Mouse (Mus musculus): ENCODE results near the gene Map3k4. TPM values are rescaled to one million over a fixed set of nuclear protein-coding genes. Genes with fewer than 3 reads are reported as not detected.

Gene Map3k4
- 38.4 and 45.0 TPM in 2 replicates for polyA plus RNA-seq (2014; fragmentation: Nextera tagmentation; extraction: Ambion mirVana)

GRCm38 (mm10) chr17:12318663-12319201 lies at the start of gene Map3k4:
Gene Map3k4 (minus strand): TSS chr17:12318796.
- peak within 1 kb of the TSS; percentile 67 for H3K4me2 ChIP-seq (ENCODE audit: low read depth)
- H3K4me1 ChIP-seq (ENCODE audit: control insufficient read depth, insufficient read depth, low read length) = peaks cover 8% of the 10 kb centered on the region
- DNase-seq (ENCODE audit: low spot score) = peak; percentile 95
- ATAC-seq (ENCODE audit: insufficient read depth, low FRiP score, low TSS enrichment) = peak; percentile 95
- H3K27ac ChIP-seq (ENCODE audit: low read depth, low read length) = peak within 1 kb of the TSS; percentile 97
- H3K4me3 ChIP-seq (ENCODE audit: low read depth, low read length) = peak within 1 kb of the TSS; percentile 85
- no peaks in the 10 kb centered on the region for H3K27me3 ChIP-seq (ENCODE audit: control insufficient read depth, insufficient read depth, low read length)
- WGBS = under 1% methylated on average over 37 of the region's 39 CpGs
- no peaks in the 10 kb centered on the region for H3K36me3 ChIP-seq (ENCODE audit: control insufficient read depth, insufficient read depth, low read length)
- H3K9ac ChIP-seq (ENCODE audit: low read length) = peak within 1 kb of the TSS; percentile 97
- H3K9me3 ChIP-seq (ENCODE audit: control insufficient read depth, low read length) = no peaks in the 10 kb centered on the region

DNA sequence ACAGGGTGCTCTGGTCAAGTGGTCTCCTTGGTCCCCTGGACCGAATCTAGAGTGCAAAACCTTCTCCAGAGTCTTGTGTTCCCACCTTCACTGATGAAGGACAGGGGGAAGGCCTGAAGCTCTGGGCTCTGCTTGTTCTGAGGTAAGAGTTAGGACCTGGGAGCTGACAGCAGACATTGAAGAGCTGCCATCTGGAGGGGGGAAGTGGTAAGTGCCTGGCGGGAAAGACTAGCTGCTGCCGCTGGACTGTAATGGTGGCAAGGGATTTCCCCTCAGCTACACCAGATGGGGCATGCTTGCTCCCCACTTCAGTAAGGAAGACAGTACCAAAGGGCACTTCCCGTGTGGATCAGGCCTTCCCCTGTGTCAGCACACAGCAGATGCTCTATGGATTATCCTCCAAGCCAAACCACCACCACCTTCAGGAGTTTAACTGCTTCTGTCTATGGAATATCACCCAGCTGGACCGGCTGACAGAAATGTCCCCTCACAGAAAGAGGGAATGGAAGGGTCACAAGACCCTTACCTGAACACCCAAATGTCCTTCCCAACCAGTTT lies 48.9 kb upstream of the Map3k4 start:
- Histone ChIP-seq H3K9me3 (ENCODE audit: control insufficient read depth, low read length) (no peaks in the 10 kb centered on the region), H3K27me3 (ENCODE audit: control insufficient read depth, insufficient read depth, low read length) (no peaks in the 10 kb centered on the region), H3K27ac (ENCODE audit: low read depth, low read length) (no peak overlapping the region), H3K4me2 (ENCODE audit: low read depth) (no peak overlapping the region), H3K9ac (ENCODE audit: low read length) (no peak overlapping the region), H3K36me3 (ENCODE audit: control insufficient read depth, insufficient read depth, low read length) (no peaks in the 10 kb centered on the region), H3K4me3 (ENCODE audit: low read depth, low read length) (no peak overlapping the region), H3K4me1 (ENCODE audit: control insufficient read depth, insufficient read depth, low read length) (no peaks in the 10 kb centered on the region)
- ATAC-seq (ENCODE audit: insufficient read depth, low FRiP score, low TSS enrichment) (peak; percentile 48; the same call in 1 of the 2 replicates), DNase-seq (ENCODE audit: low spot score) (peak; percentile 71)
- WGBS = 32% methylated on average over 5 of the region's 5 CpGs

DNA sequence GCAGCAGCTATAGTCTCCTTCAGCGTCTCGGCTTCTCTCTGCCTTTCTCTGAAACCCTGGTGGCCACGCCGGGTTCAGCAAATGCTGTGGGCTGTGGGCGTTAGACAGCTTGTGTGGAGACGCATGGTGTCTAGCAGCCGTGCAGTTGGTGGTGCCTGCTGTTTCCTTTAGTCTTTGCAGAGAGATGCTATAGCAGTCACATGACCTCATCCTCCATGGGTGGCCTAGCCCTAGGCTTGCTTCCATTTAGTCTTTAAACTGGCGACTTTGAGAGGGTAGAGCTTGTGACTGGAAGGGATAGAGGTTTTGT lies 45.8 kb upstream of the Map3k4 start:
- no peaks in the 10 kb centered on the region for H3K9me3 ChIP-seq (ENCODE audit: control insufficient read depth, low read length)
- no peaks in the 10 kb centered on the region for H3K36me3 ChIP-seq (ENCODE audit: control insufficient read depth, insufficient read depth, low read length)
- no peak for DNase-seq (ENCODE audit: low spot score)
- H3K27me3 ChIP-seq (ENCODE audit: control insufficient read depth, insufficient read depth, low read length) = no peaks in the 10 kb centered on the region
- no peak overlapping the region for H3K4me3 ChIP-seq (ENCODE audit: low read depth, low read length)
- no peak overlapping the region for H3K9ac ChIP-seq (ENCODE audit: low read length)
- H3K27ac ChIP-seq (ENCODE audit: low read depth, low read length) = no peak overlapping the region
- ATAC-seq (ENCODE audit: insufficient read depth, low FRiP score, low TSS enrichment) = no peak
- H3K4me1 ChIP-seq (ENCODE audit: control insufficient read depth, insufficient read depth, low read length) = no peaks in the 10 kb centered on the region
- H3K4me2 ChIP-seq (ENCODE audit: low read depth) = no peak overlapping the region
- WGBS = 58% methylated on average over 8 of the region's 8 CpGs

- no peak overlapping the region for H3K4me3 ChIP-seq (ENCODE audit: low read depth, low read length)
- no peaks in the 10 kb centered on the region for H3K36me3 ChIP-seq (ENCODE audit: control insufficient read depth, insufficient read depth, low read length)
- no peak for DNase-seq (ENCODE audit: low spot score)
- no peak for ATAC-seq (ENCODE audit: insufficient read depth, low FRiP score, low TSS enrichment)
- no peaks in the 10 kb centered on the region for H3K9me3 ChIP-seq (ENCODE audit: control insufficient read depth, low read length)
- no peak overlapping the region for H3K4me2 ChIP-seq (ENCODE audit: low read depth)
- H3K9ac ChIP-seq (ENCODE audit: low read length) = no peak overlapping the region
- no peaks in the 10 kb centered on the region for H3K4me1 ChIP-seq (ENCODE audit: control insufficient read depth, insufficient read depth, low read length)
- no peak overlapping the region for H3K27ac ChIP-seq (ENCODE audit: low read depth, low read length)
- WGBS = 93% methylated on average over 11 of the region's 11 CpGs
- H3K27me3 ChIP-seq (ENCODE audit: control insufficient read depth, insufficient read depth, low read length) = no peaks in the 10 kb centered on the region
Measured at GRCm38 (mm10) chr17:12363601-12364425, 45.2 kb upstream of the Map3k4 start.

- Histone ChIP-seq H3K4me3 (ENCODE audit: low read depth, low read length) (no peak overlapping the region), H3K4me2 (ENCODE audit: low read depth) (no peak overlapping the region), H3K27ac (ENCODE audit: low read depth, low read length) (no peak overlapping the region), H3K9ac (ENCODE audit: low read length) (no peak overlapping the region), H3K4me1 (ENCODE audit: control insufficient read depth, insufficient read depth, low read length) (no peaks in the 10 kb centered on the region), H3K36me3 (ENCODE audit: control insufficient read depth, insufficient read depth, low read length) (no peaks in the 10 kb centered on the region), H3K9me3 (ENCODE audit: control insufficient read depth, low read length) (no peaks in the 10 kb centered on the region), H3K27me3 (ENCODE audit: control insufficient read depth, insufficient read depth, low read length) (no peaks in the 10 kb centered on the region)
- 88% methylated on average over 15 of the region's 15 CpGs for WGBS
- DNase-seq (ENCODE audit: low spot score) (no peak), ATAC-seq (ENCODE audit: insufficient read depth, low FRiP score, low TSS enrichment) (no peak)
Measured at GRCm38 (mm10) chr17:12359876-12360275, 41.3 kb upstream of the Map3k4 start.

DNA sequence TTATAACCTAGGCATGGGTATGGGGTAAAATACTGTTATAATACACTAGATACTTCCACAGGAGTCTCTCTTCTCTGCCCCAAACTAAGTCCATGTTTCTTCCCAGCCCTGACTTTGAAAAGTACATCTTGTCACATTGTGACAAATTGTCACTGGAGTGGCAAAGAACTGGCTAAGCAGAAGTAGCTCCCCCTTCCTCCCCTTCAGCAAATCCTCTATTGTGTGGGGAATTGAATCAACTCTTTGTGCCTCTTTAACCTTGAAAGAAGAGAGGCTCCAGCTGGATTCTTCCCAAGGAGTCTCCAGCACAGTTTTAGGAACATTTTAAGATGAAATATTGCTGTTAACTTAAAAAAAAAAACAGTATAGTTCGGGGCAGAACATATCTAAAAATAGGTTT lies 34.2 kb upstream of the Map3k4 start:
- H3K4me2 ChIP-seq (ENCODE audit: low read depth) = no peak overlapping the region
- peak overlapping the region; percentile 39; the same call in 1 of the 2 replicates for H3K27ac ChIP-seq (ENCODE audit: low read depth, low read length)
- H3K36me3 ChIP-seq (ENCODE audit: control insufficient read depth, insufficient read depth, low read length) = no peaks in the 10 kb centered on the region
- H3K4me3 ChIP-seq (ENCODE audit: low read depth, low read length) = no peak overlapping the region
- WGBS = 30% methylated on average over 1 of the region's 1 CpGs
- no peaks in the 10 kb centered on the region for H3K27me3 ChIP-seq (ENCODE audit: control insufficient read depth, insufficient read depth, low read length)
- no peaks in the 10 kb centered on the region for H3K9me3 ChIP-seq (ENCODE audit: control insufficient read depth, low read length)
- H3K4me1 ChIP-seq (ENCODE audit: control insufficient read depth, insufficient read depth, low read length) = no peaks in the 10 kb centered on the region
- no peak for ATAC-seq (ENCODE audit: insufficient read depth, low FRiP score, low TSS enrichment)
- H3K9ac ChIP-seq (ENCODE audit: low read length) = no peak overlapping the region
- DNase-seq (ENCODE audit: low spot score) = no peak

GRCm38 (mm10) chr17:12351564-12351963 lies 33.0 kb upstream of the Map3k4 start:
- Histone ChIP-seq H3K4me1 (ENCODE audit: control insufficient read depth, insufficient read depth, low read length) (no peaks in the 10 kb centered on the region), H3K9me3 (ENCODE audit: control insufficient read depth, low read length) (no peaks in the 10 kb centered on the region), H3K4me3 (ENCODE audit: low read depth, low read length) (no peak overlapping the region), H3K27ac (ENCODE audit: low read depth, low read length) (no peak overlapping the region), H3K9ac (ENCODE audit: low read length) (no peak overlapping the region), H3K36me3 (ENCODE audit: control insufficient read depth, insufficient read depth, low read length) (no peaks in the 10 kb centered on the region), H3K4me2 (ENCODE audit: low read depth) (no peak overlapping the region), H3K27me3 (ENCODE audit: control insufficient read depth, insufficient read depth, low read length) (no peaks in the 10 kb centered on the region)
- 90% methylated on average over 6 of the region's 6 CpGs for WGBS
- ATAC-seq (ENCODE audit: insufficient read depth, low FRiP score, low TSS enrichment) (no peak), DNase-seq (ENCODE audit: low spot score) (no peak)

- Histone ChIP-seq H3K27ac (ENCODE audit: low read depth, low read length) (no peak overlapping the region), H3K4me1 (ENCODE audit: control insufficient read depth, insufficient read depth, low read length) (no peaks in the 10 kb centered on the region), H3K9ac (ENCODE audit: low read length) (no peak overlapping the region), H3K27me3 (ENCODE audit: control insufficient read depth, insufficient read depth, low read length) (no peaks in the 10 kb centered on the region), H3K36me3 (ENCODE audit: control insufficient read depth, insufficient read depth, low read length) (no peaks in the 10 kb centered on the region), H3K9me3 (ENCODE audit: control insufficient read depth, low read length) (no peaks in the 10 kb centered on the region), H3K4me2 (ENCODE audit: low read depth) (no peak overlapping the region), H3K4me3 (ENCODE audit: low read depth, low read length) (no peak overlapping the region)
- no peak for ATAC-seq (ENCODE audit: insufficient read depth, low FRiP score, low TSS enrichment)
- DNase-seq (ENCODE audit: low spot score) = no peak
- WGBS = 88% methylated on average over 1 of the region's 1 CpGs
Measured at GRCm38 (mm10) chr17:12347462-12347861, 28.9 kb upstream of the Map3k4 start.

Data from neural tube, embryonic 11.5 days (tissue).